Mouse (Mus musculus) kidney, embryonic 14.5 days (tissue): ENCODE data around the gene Plod3. TPM values are rescaled to one million over a fixed set of nuclear protein-coding genes. Genes with fewer than 3 reads are reported as not detected.
"Not testable (repeated sequence)": the region's sequence is repeated elsewhere in the genome, so short reads cannot be mapped to it uniquely, and the experiment has no call there.

Experiments
- ATAC-seq: fragments of 200-750 bp; cut with Nextera tagmentation; 2 replicates; pipeline ENCODE4 v1.8.0; 2017; ENCODE audit warnings: moderate number of reproducible peaks, mild to moderate bottlenecking, moderate TSS enrichment, moderate library complexity; ENCODE audit not compliant: low FRiP score, low TSS enrichment
- H3K27ac ChIP-seq: fragments of 300-500 bp; sonication (generic); 2 replicates; pipeline ENCODE4 v1.5.1; 2014; ENCODE audit warnings: low read depth, mild to moderate bottlenecking, low read length, moderate library complexity, mixed read lengths
- H3K27me3 ChIP-seq: fragments of 300-500 bp; sonication (generic); 2 replicates; pipeline ENCODE4 v1.6.1; 2014; ENCODE audit warnings: mild to moderate bottlenecking, low read length; ENCODE audit not compliant: control insufficient read depth, insufficient read depth
- H3K36me3 ChIP-seq: fragments of 300-500 bp; sonication (generic); 2 replicates; pipeline ENCODE4 v1.6.1; 2014; ENCODE audit warnings: low read length, mixed read lengths; ENCODE audit not compliant: control insufficient read depth, insufficient read depth
- H3K4me1 ChIP-seq: fragments of 300-500 bp; sonication (generic); 2 replicates; pipeline ENCODE4 v1.6.1; 2014; ENCODE audit warnings: low read length, mixed read lengths; ENCODE audit not compliant: control insufficient read depth, insufficient read depth
- H3K4me2 ChIP-seq: fragments of 300-500 bp; sonication (generic); replicated peaks from 2 replicates; pipeline ENCODE4 v1.6.1; 2014; ENCODE audit warnings: low read depth, mild to moderate bottlenecking, low read length
- H3K4me3 ChIP-seq: fragments of 300-500 bp; sonication (generic); 2 replicates; pipeline ENCODE4 v1.5.1; 2014; ENCODE audit warnings: mild to moderate bottlenecking, low read length
- H3K9ac ChIP-seq: fragments of 300-500 bp; sonication (generic); 2 replicates; pipeline ENCODE4 v1.6.1; 2014; ENCODE audit warnings: low read depth, mild to moderate bottlenecking, low read length, moderate library complexity
- H3K9me3 ChIP-seq: fragments of 300-500 bp; sonication (generic); 2 replicates; pipeline ENCODE4 v1.6.1; 2016; ENCODE audit warnings: low read length; ENCODE audit not compliant: control insufficient read depth
- WGBS: fragments of 180-500 bp; shearing (Covaris S2); extraction: QIAGEN DNeasy Blood & Tissue Kit; methylation state at CpG from one replicate; pipeline ENCODE4 v1.1.7; 2014; 5-methylcytosine and 5-hydroxymethylcytosine counted together
- polyA plus RNA-seq: library from polyadenylated mRNA; unstranded; fragments of >200 nt; fragmentation: Nextera tagmentation; extraction: Ambion mirVana; gene quantifications from 2 replicates; pipeline ENCODE4 v1.2.1, GENCODE M21; 2014

Plod3 gene
- polyA plus RNA-seq: 28.5 and 41.4 TPM in 2 replicates

DNA sequence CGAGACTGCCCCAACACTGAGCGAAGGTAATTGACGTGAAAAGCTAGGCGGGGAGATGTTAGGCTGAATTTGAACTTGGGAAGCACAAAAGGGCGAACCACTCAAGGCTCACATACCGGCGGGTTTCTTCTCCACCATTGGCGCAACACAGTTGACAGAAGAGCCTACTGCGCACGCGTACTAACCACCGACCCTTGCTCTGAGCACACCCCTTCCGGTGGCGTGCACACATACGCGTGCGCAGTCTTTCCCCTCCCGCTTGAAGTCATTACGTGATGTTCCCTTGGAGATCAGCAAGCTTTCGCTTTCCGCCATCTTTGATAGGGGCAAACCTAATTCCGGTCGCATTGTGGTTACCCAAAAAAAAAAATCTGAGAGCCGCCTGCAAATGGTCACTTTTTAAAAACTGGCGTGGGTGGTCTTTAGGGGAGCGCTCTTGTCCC is at the start of gene Plod3:
TSS of gene Plod3 (plus strand) at position 325 of the 443 bp plus-strand sequence.
- H3K4me1 ChIP-seq: peaks cover 12% of the 10 kb centered on the region; the same call in 1 of the 2 replicates
- WGBS: under 1% methylated on average over 26 of the region's 26 CpGs
- H3K9ac ChIP-seq: peak within 1 kb of the TSS; percentile 90
- H3K36me3 ChIP-seq: peaks cover 40% of the 10 kb centered on the region
- H3K27me3 ChIP-seq: no peaks in the 10 kb centered on the region
- H3K27ac ChIP-seq: peak within 1 kb of the TSS; percentile 92
- no peaks in the 10 kb centered on the region for H3K9me3 ChIP-seq
- ATAC-seq: peak; percentile 90
- peak within 1 kb of the TSS; percentile 85 for H3K4me3 ChIP-seq
- peak within 1 kb of the TSS; percentile 70 for H3K4me2 ChIP-seq

GRCm38 (mm10) chr5:136937621-136938020 is 49.2 kb upstream of the Plod3 start:
- Histone ChIP-seq H3K27ac (no peak overlapping the region), H3K9ac (no peak overlapping the region), H3K4me3 (no peak overlapping the region), H3K4me2 (no peak overlapping the region), H3K36me3 (no peaks in the 10 kb centered on the region), H3K9me3 (no peaks in the 10 kb centered on the region), H3K4me1 (no peaks in the 10 kb centered on the region), H3K27me3 (no peaks in the 10 kb centered on the region)
- ATAC-seq: no peak
- 73% methylated on average over 5 of the region's 5 CpGs for WGBS

- no peak for ATAC-seq
These were observed 47.5 kb upstream of the Plod3 start for GRCm38 (mm10) chr5:136939284-136939683.

GRCm38 (mm10) chr5:136940029-136940428 is 46.8 kb upstream of the Plod3 start:
- not testable (repeated sequence) for H3K9ac ChIP-seq, H3K9me3 ChIP-seq, ATAC-seq, H3K27me3 ChIP-seq, H3K4me3 ChIP-seq, H3K4me2 ChIP-seq, H3K4me1 ChIP-seq, H3K36me3 ChIP-seq, H3K27ac ChIP-seq
- WGBS: 80% methylated on average over 6 of the region's 6 CpGs

More at GRCm38 (mm10) chr5:136939284-136939683, 47.5 kb upstream of the Plod3 start:
- no peaks in the 10 kb centered on the region for H3K4me1 ChIP-seq
- 69% methylated on average over 7 of the region's 7 CpGs for WGBS
- no peaks in the 10 kb centered on the region for H3K9me3 ChIP-seq
- no peak overlapping the region for H3K4me3 ChIP-seq
- H3K27me3 ChIP-seq: no peaks in the 10 kb centered on the region
- no peaks in the 10 kb centered on the region for H3K36me3 ChIP-seq
- no peak overlapping the region for H3K9ac ChIP-seq
- H3K27ac ChIP-seq: no peak overlapping the region
- no peak overlapping the region for H3K4me2 ChIP-seq

GRCm38 (mm10) chr5:136940845-136941560 is 45.8 kb upstream of the Plod3 start:
- H3K27ac ChIP-seq: no peak overlapping the region
- 87% methylated on average over 12 of the region's 12 CpGs for WGBS

DNA sequence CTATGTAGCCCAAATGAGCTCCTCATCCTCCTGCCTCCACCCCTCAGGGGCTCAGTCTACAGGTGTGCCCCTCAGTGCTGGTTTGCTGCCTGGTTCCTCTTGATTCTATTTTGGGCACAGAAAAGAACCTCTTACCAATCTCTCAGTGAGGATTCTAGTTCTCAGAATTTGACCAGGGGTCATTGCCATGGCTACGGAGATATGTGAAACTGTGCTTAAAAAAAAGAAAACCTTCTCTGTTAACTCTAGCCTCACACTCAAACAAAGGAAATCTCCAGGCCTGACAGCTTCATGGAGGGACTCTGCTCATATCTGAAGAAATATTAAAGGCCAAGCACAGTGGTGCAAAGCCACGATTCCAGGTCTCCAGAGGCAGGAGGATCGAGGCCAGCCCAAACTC is 44.0 kb upstream of the Plod3 start:
- no peaks in the 10 kb centered on the region for H3K9me3 ChIP-seq
- ATAC-seq: no peak
- no peaks in the 10 kb centered on the region for H3K4me1 ChIP-seq
- H3K9ac ChIP-seq: no peak overlapping the region
- H3K36me3 ChIP-seq: no peaks in the 10 kb centered on the region
- H3K27ac ChIP-seq: no peak overlapping the region
- H3K4me2 ChIP-seq: no peak overlapping the region
- no peak overlapping the region for H3K4me3 ChIP-seq
- H3K27me3 ChIP-seq: no peaks in the 10 kb centered on the region
- WGBS: 73% methylated on average over 3 of the region's 3 CpGs

More at GRCm38 (mm10) chr5:136940845-136941560, 45.8 kb upstream of the Plod3 start:
- H3K27me3 ChIP-seq: no peaks in the 10 kb centered on the region
- H3K4me2 ChIP-seq: no peak overlapping the region
- H3K4me1 ChIP-seq: no peaks in the 10 kb centered on the region
- H3K9me3 ChIP-seq: no peaks in the 10 kb centered on the region
- H3K9ac ChIP-seq: no peak overlapping the region
- H3K4me3 ChIP-seq: no peak overlapping the region
- H3K36me3 ChIP-seq: no peaks in the 10 kb centered on the region
- no peak for ATAC-seq

- H3K27ac ChIP-seq: no peak overlapping the region
- ATAC-seq: no peak
These were observed 43.4 kb upstream of the Plod3 start for GRCm38 (mm10) chr5:136943382-136943781.

DNA sequence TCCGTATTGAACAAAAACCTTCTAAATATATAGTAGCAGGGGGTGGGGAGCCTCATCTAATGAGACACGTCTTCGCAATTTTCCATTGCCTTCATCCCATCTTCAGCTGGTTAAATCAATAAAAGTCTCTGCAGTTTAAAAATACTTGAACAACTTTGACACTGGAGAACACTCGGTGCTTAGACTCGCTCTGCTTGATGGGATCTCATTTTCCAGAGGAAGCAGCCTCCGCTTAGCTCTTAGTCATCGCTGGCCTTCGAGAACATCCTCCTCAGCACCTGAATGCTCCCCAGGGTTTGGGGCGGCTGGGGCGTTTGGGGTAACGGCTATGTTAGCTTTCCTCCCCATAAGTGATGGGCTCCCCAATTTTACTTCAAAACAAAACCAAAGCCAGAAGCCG is 41.7 kb upstream of the Plod3 start:
- Histone ChIP-seq H3K9ac (no peak overlapping the region), H3K4me3 (no peak overlapping the region), H3K36me3 (no peaks in the 10 kb centered on the region), H3K27me3 (no peaks in the 10 kb centered on the region), H3K27ac (no peak overlapping the region), H3K4me1 (no peaks in the 10 kb centered on the region), H3K9me3 (no peaks in the 10 kb centered on the region), H3K4me2 (no peak overlapping the region)
- WGBS: 76% methylated on average over 12 of the region's 12 CpGs
- no peak for ATAC-seq

More at GRCm38 (mm10) chr5:136943382-136943781, 43.4 kb upstream of the Plod3 start:
- H3K9ac ChIP-seq: no peak overlapping the region
- H3K4me1 ChIP-seq: no peaks in the 10 kb centered on the region
- H3K36me3 ChIP-seq: no peaks in the 10 kb centered on the region
- H3K9me3 ChIP-seq: no peaks in the 10 kb centered on the region
- no peak overlapping the region for H3K4me3 ChIP-seq
- WGBS: 84% methylated on average over 2 of the region's 2 CpGs
- no peaks in the 10 kb centered on the region for H3K27me3 ChIP-seq
- no peak overlapping the region for H3K4me2 ChIP-seq

- H3K36me3 ChIP-seq: no peaks in the 10 kb centered on the region
- H3K9me3 ChIP-seq: no peaks in the 10 kb centered on the region
- H3K27me3 ChIP-seq: no peaks in the 10 kb centered on the region
- H3K27ac ChIP-seq: no peak overlapping the region
- H3K4me1 ChIP-seq: no peaks in the 10 kb centered on the region
- no peak overlapping the region for H3K9ac ChIP-seq
- no peak for ATAC-seq
- no peak overlapping the region for H3K4me2 ChIP-seq
- H3K4me3 ChIP-seq: no peak overlapping the region
These were observed 38.9 kb upstream of the Plod3 start for GRCm38 (mm10) chr5:136947874-136948273.
